Mouse (Mus musculus) gastrocnemius, postnatal 10 days (tissue): ENCODE measurements at regions not wholly inside any gene's neighbourhood (a gene's known extent, or its start where the extent isn't known, plus 50 kb on each side); places are given as distances from the start of the nearest gene placed in this dataset.

ENCODE experiments used
- DNase-seq: peaks from one replicate; pipeline ENCODE4 v3.0.0; 2021; ENCODE audit warnings: mixed read lengths

DNA sequence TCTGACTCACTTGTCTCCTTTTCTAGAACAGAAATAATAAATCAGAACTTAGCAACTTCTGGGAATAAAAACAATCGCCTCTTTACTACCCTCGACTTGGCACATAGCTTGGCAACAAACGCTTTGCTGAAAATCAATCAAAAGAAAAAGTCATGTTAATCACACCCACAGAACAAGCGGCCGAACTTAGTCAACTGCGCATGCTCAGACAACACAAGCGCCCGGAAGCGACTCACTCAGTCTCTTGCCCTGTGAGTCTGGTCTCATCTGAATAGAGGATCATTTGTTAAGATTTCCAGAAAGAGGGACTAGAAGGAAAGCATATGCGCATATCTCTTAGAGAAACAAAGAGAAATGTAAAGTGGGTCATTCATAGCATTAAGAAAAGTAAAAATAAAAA lies 375.8 kb downstream of the Gpd2 start:
- DNase-seq, result no peak

DNA sequence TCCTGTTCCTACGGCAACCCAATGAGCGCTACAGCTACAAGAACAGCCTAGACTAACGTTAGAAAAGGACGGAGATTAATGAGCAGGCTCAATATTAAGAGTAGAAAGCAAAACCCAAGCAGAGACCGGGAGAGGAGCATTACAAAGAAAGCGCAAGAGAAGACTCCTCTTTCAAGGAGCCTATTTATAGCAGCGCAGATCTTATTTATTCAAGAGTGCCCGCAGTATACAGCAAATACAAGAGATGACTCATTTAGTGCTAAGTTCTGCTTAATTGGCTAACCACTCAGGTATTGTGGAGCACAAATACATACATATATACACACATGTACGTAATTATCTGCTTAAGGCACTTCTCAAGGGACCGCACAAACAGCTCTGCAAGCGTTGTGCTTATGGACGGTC lies 377.2 kb downstream of the Gpd2 start:
- DNase-seq, result no peak

DNA sequence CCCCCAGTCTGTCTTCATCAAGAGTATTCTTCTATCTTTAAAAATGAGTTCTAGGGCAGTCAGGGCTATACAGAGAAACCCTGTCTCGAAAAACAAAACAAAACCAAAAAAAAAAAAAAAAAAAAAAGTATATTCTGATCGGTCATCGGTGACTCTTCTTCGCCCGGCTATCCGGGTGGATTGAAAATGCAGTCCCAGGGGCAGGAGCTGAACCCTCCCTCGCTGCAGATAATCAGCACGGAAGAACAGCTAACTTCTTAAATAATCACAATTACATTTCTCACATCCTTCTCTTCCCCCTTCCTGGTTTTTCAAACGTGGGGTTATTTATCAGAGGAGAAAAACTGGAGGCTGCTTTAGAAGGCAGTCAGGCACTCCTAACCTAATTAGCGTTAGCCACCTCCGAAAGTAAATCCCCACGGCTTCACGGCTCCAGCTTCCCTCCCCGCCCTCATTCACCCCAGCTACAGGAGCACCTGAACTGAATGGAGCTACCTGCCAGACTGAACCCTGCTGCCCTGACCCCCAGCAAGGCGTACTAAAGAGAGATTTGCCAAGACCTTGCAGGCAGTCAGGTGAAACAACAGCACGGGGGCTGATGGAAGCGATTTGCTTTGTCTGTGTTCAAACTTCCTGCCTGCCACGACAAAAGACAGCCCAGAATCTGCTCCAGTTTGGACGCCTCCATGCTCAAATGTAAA lies 379.2 kb downstream of the Gpd2 start:
- DNase-seq, result no peak

DNA sequence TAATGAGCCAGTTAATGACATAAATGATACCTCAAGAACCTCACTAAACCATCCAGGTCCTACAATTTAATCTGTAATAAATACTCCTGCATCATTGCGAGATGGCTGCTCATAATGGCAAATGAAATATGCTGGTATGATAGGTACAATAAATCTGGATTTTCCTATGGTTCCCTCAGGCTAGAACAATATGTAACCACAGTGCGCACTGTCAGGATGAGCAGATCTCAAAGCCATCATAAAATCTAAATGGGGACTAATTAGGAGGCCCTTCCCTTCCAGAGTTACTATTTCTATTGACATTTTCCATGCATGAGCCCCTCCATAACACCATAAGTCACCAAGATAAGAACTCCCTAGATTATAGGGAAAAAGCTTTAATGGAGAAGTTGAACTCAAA lies 379.8 kb downstream of the Gpd2 start:
- DNase-seq, result no peak

DNA sequence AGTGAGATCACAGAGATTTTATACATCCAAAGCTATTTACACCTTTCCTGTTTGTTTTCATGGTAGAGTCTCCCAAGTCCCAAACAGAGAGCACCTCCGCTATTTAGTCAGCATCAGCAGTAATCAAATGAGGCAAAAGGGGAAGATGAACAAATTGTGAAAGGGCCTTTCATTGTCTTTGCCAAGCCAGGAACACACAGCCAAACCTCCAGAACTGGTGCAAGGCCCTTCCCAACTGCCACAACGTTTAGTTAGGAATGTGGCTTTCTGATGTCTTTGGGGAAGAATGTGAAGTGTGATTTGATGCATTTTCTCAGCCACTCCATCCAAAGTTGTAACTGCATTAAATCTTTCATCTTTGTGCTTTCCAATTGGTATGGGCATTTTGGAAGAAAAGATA lies 353.6 kb upstream of the Galnt5 start:
- no peak for DNase-seq

DNA sequence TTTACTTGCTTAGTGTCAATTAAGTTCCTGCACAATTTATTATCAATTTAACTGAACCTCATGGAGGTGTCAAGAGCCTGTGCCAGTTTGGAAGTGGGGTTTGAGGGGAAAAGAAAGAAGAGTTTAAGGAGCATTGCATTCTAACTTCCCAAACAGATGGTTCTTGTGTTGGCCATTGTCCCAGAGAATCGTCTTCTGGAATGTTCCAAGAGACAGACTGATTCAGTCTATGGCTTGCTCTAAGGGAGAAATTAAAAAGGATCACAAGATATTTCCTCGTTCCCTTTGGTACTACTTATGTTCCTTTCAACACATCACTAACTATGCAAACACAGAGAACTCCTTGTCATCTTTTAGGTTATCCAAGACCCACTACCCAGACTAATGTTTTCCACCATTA lies 353.1 kb upstream of the Galnt5 start:
- no peak for DNase-seq

- no peak for DNase-seq
Measured at GRCm38 (mm10) chr2:57649002-57649401, 348.7 kb upstream of the Galnt5 start.

DNA sequence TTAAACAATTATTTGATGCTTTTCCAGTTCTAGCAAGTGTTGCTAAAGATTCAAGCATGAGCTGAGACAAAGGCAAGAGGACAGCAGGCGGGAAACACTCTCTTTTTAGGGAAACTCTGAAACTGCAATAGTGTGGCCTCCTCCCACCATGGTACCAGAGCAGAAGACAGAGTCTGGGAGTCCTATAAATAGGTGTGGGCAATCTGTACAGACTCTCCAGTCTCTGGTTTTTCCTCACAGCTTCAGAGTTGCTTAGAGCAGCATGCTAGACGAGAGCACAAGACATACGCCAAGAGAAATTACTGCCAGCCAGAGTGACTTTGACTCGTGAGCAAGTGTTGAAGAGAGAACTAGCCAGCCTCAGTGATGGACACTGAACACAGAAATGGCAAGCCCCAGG lies 340.3 kb upstream of the Galnt5 start:
- DNase-seq, result no peak

GRCm38 (mm10) chr2:57661838-57662237 lies 335.8 kb upstream of the Galnt5 start:
- DNase-seq, result no peak

- no peak for DNase-seq
Measured at GRCm38 (mm10) chr2:57672007-57672643, 325.6 kb upstream of the Galnt5 start.

DNA sequence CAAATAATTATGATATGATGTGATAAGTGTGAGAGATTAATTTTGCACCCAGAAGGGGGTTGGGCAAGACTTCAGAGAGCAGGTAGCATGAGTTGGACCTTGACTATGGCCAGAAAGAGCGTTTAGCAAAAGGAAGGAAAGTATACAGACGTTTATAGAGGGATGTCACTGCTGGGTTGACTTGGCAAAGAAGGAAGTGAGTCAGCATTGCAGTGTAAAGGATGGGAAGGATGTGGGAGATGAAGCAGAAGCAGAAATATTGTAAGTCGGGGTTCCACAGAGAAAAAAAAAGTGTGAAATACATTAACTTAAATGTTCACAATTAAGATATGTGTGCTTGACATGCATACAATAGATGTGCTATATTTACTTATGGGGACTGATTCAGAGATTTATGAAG lies 307.8 kb upstream of the Galnt5 start:
- no peak for DNase-seq

DNA sequence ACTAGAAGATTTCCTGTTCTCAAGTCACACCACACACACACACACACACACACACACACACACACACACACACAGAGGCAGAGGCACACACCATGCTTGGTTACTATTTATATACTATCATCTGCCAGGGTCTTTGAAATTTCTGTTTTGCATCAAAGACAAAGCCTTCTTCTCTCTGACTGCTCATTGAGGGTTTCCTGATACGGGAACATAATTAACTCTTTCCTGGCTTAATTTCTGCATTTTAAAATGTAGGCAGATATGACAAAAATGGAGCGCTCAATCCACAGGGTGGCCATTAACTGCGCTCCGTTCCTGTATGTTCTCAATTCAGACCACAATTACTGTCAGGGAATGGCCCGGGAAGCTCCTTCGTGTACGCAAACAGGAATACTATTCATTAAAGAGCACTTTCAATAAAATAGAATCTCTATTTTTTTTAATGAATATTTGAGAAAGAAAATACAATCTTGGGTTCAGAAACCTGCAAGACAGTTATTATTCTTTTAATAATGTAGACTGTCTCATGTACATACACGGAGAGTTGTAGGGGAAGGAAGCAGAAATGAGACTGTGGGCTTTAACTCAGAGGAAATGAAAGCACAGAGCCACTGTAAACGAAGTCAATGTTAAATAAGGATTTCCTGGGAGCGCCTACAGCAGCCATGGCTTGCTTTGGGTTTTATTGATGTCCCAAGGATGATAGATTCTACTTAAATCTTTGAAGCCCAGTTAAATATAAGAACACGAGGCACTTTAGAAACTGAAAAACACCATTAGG lies 300.5 kb upstream of the Galnt5 start:
- DNase-seq, result no peak

- no peak for DNase-seq
Measured at GRCm38 (mm10) chr2:57698659-57699061, 299.0 kb upstream of the Galnt5 start.

GRCm38 (mm10) chr2:57699226-57699625 lies 298.5 kb upstream of the Galnt5 start:
- no peak for DNase-seq

DNA sequence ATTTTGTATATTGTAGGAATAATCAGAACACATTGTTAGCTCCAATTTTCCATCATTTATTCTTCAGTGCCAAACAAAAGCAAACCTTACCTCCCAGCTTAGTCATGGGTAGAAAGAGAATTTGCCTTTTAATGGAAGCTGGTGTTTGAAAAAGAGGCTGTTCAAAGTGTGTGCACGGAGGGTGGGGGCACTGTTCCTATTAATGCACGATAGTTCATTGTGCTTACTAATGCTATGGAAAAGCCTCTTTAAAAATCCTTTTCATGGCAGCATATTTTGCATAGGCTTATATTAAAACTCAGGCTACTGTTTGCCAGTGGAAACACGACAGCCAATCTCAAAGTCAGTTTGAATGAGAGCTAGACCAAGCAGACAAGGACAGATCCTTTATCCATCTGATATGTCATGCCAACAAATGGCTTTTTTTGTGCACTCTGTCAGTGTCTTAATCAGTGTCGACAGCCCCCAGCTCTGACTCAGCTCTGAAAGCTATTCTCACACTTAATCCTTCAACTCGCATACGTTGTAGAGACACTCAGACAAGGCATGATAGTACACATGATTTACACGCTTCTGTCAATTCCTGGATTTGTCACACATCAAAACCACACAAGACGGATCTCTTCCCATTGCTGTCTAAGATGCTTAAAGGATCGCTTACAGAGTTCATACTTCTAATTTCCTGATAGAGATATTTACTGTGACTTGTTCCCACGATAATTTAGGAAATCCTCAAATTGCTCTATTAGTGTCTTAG lies 280.8 kb upstream of the Galnt5 start:
- DNase-seq, result no peak
